Mouse (Mus musculus): Measurements from ENCODE around the gene Spag6l.
A peak's percentile ranks its signal among the peaks of the same experiment; 100 is the strongest.
"Not testable (repeated sequence)": the region's sequence is repeated elsewhere in the genome, so short reads cannot be mapped to it uniquely, and the experiment has no call there.

Gene Spag6l

GRCm38 (mm10) chr16:16828757-16829615 is at the start of gene Spag6l:
Spag6l (minus strand) TSS chr16:16829456.
- no peak for DNase-seq

- DNase-seq, result no peak
These were observed 49.8 kb upstream of the Spag6l start for GRCm38 (mm10) chr16:16879025-16879424.

- DNase-seq, result peak; percentile 87
These were observed 41.5 kb upstream of the Spag6l start, which contains the start of the genes Top3b and Vpreb1 for GRCm38 (mm10) chr16:16870617-16871331. Top3b (plus strand) TSS chr16:16870736. Vpreb1 (minus strand) TSS chr16:16870843.

- DNase-seq, result no peak
These were observed 41.0 kb upstream of the Spag6l start for GRCm38 (mm10) chr16:16870241-16870616.

GRCm38 (mm10) chr16:16865696-16866561 is 36.7 kb upstream of the Spag6l start:
- DNase-seq, result no peak

GRCm38 (mm10) chr16:16865217-16865616 is 36.0 kb upstream of the Spag6l start:
- no peak for DNase-seq

- no peak for DNase-seq
These were observed 34.7 kb upstream of the Spag6l start, which contains the start of gene Igll1 for GRCm38 (mm10) chr16:16863978-16864377. Igll1 (minus strand) TSS chr16:16863985.

GRCm38 (mm10) chr16:16862288-16862687 is 33.0 kb upstream of the Spag6l start:
- DNase-seq, result no peak

- no peak for DNase-seq
These were observed 27.6 kb upstream of the Spag6l start for GRCm38 (mm10) chr16:16856731-16857476.

- DNase-seq, result not testable (repeated sequence)
These were observed 26.8 kb upstream of the Spag6l start for GRCm38 (mm10) chr16:16856054-16856453.

- DNase-seq, result no peak
These were observed 26.3 kb upstream of the Spag6l start for GRCm38 (mm10) chr16:16855541-16855940.

- DNase-seq, result no peak
These were observed 25.6 kb upstream of the Spag6l start for GRCm38 (mm10) chr16:16854836-16855235.

GRCm38 (mm10) chr16:16852411-16852810 is 23.2 kb upstream of the Spag6l start:
- DNase-seq, result no peak

GRCm38 (mm10) chr16:16849196-16849595 is 19.9 kb upstream of the Spag6l start:
- no peak for DNase-seq

- no peak for DNase-seq
These were observed 415 bp upstream of the Spag6l start for GRCm38 (mm10) chr16:16829671-16830070.

- DNase-seq, result no peak
These were observed 3.0 kb downstream of the Spag6l start for GRCm38 (mm10) chr16:16826223-16826622.

GRCm38 (mm10) chr16:16825476-16825875 is 3.8 kb downstream of the Spag6l start:
- DNase-seq, result no peak

- DNase-seq, result no peak
These were observed 22.9 kb downstream of the Spag6l start for GRCm38 (mm10) chr16:16806325-16806724.
